Mouse (Mus musculus) limb, embryonic 12.5 days (tissue): ENCODE measurements at regions not wholly inside any gene's neighbourhood (a gene's known extent, or its start where the extent isn't known, plus 50 kb on each side); places are given as distances from the start of the nearest gene placed in this dataset.
A peak's percentile ranks its signal among the peaks of the same experiment; 100 is the strongest.

Source experiments
- ATAC-seq: fragments of 200-750 bp; cut with Nextera tagmentation; 2 replicates; pipeline ENCODE4 v1.8.0; 2017; ENCODE audit warnings: low read depth, moderate TSS enrichment; ENCODE audit not compliant: insufficient number of reproducible peaks, insufficient read depth, low FRiP score, low TSS enrichment
- H3K27ac ChIP-seq: fragments of 300-500 bp; sonication (generic); 2 replicates; pipeline ENCODE4 v1.5.1; 2016; ENCODE audit warnings: mild to moderate bottlenecking, moderate library complexity
- H3K27me3 ChIP-seq: fragments of 300-500 bp; sonication (generic); 2 replicates; pipeline ENCODE4 v1.6.1; 2016; ENCODE audit warnings: mild to moderate bottlenecking, moderate library complexity
- H3K36me3 ChIP-seq: fragments of 300-500 bp; sonication (generic); 2 replicates; pipeline ENCODE4 v1.6.1; 2016; ENCODE audit warnings: mild to moderate bottlenecking, moderate library complexity
- H3K4me1 ChIP-seq: fragments of 300-500 bp; sonication (generic); replicated peaks from 2 replicates; pipeline ENCODE4 v1.6.1; 2016
- H3K4me2 ChIP-seq: fragments of 300-500 bp; sonication (generic); 2 replicates; pipeline ENCODE4 v1.6.1; 2016; ENCODE audit warnings: mild to moderate bottlenecking, moderate library complexity
- H3K4me3 ChIP-seq: fragments of 300-500 bp; sonication (generic); replicated peaks from 2 replicates; pipeline ENCODE4 v1.5.1; 2016; ENCODE audit warnings: mild to moderate bottlenecking
- H3K9ac ChIP-seq: fragments of 300-500 bp; sonication (generic); replicated peaks from 2 replicates; pipeline ENCODE4 v1.6.1; 2016; ENCODE audit warnings: mild to moderate bottlenecking, moderate library complexity
- H3K9me3 ChIP-seq: fragments of 300-500 bp; sonication (generic); 2 replicates; pipeline ENCODE4 v1.6.1; 2016; ENCODE audit warnings: mild to moderate bottlenecking, moderate library complexity
- WGBS: fragments of 180-500 bp; shearing (Covaris S2); methylation state at CpG from one replicate; pipeline ENCODE4 v1.1.7; 2016; 5-methylcytosine and 5-hydroxymethylcytosine counted together

DNA sequence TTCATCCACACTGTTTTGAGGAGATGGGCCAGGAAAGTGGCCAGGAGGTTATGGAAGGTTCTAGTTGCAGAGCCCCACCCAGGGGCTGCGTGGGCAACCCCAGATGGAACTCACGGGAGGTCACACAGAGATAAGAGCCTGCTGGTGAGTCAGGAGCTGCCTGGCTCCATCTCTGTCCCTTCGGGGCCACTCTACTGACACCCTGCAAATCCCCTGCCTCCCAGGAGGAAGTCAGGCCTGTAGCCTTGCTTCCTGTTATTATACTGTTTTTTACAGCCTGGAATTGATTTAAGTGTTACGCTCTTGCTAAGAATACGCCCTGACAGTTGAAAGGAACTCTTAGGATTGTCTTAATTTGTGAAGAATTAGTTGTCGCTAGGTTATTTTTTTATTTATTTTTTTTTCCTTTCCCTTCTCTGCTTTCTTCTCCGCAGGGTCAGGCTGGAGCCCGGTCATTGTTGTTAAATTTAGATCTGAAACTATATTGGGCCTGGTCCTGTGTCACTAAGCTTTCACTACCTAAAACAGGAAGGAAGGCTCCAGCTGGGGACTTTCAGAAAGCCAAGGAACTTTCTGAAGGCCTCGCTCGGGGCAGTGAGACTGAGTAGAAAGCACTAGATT is 497.9 kb downstream of the Med13l start:
- ATAC-seq = no peak
- Histone ChIP-seq H3K9me3 (0 out of 2 replicates have a peak, but pooled peaks cover 5% of the 10 kb centered on the region), H3K27ac (no peak overlapping the region), H3K9ac (no peak overlapping the region), H3K4me2 (no peak overlapping the region), H3K36me3 (no peaks in the 10 kb centered on the region), H3K27me3 (peaks cover 45% of the 10 kb centered on the region), H3K4me1 (peaks cover 16% of the 10 kb centered on the region), H3K4me3 (no peak overlapping the region)
- WGBS = 27% methylated on average over 10 of the region's 10 CpGs

DNA sequence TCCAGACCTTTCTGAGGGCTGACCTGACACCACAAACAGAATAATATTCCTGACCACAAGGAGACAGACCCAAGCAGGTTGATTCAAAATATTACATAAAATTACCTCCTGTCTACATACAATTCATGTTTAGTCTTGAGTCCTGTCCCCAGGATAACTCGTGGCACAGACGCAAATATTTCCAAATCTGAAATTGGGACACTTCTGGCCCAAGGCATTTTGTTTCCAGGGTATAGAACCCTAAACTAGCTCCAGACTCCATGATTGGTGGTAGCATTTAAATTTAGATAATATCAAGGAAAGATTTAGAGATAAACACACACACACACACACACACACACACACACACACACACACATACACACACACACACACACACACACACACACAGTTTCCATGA is 498.7 kb downstream of the Med13l start:
- Histone ChIP-seq H3K9me3 (0 out of 2 replicates have a peak, but pooled peaks cover 5% of the 10 kb centered on the region), H3K4me2 (no peak overlapping the region), H3K4me1 (peaks cover 16% of the 10 kb centered on the region), H3K27ac (no peak overlapping the region), H3K27me3 (peaks cover 36% of the 10 kb centered on the region), H3K36me3 (no peaks in the 10 kb centered on the region), H3K9ac (no peak overlapping the region), H3K4me3 (no peak overlapping the region)
- no peak for ATAC-seq
- 85% methylated on average over 2 of the region's 2 CpGs for WGBS

DNA sequence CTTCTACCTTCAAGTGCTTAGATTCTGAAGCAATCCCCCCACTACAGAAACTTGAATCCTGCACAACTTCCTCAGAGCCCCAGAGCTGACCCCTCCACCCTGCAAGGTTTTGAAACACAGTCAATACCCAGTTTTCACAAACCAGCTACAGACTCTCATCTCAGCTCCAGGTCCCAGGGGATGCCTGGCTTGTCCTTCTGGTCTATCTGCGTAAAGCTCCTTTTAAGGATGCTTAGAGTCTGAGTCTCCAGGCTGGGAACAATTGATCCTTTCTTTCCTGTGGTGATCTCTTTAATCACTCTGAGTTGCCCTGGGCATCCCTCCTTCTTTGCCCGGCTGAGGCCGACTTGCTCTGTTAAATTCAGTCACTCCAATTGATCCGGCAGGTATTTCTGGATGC is 500.4 kb downstream of the Med13l start:
- peaks cover 13% of the 10 kb centered on the region for H3K4me1 ChIP-seq
- H3K36me3 ChIP-seq = no peaks in the 10 kb centered on the region
- H3K27me3 ChIP-seq = peaks cover 21% of the 10 kb centered on the region
- H3K9ac ChIP-seq = no peak overlapping the region; the same call in 1 of the 2 replicates
- WGBS = 59% methylated on average over 4 of the region's 4 CpGs
- ATAC-seq = no peak
- no peak overlapping the region for H3K27ac ChIP-seq
- no peak overlapping the region for H3K4me3 ChIP-seq
- 0 out of 2 replicates have a peak, but pooled peaks cover 5% of the 10 kb centered on the region for H3K9me3 ChIP-seq
- H3K4me2 ChIP-seq = no peak overlapping the region

DNA sequence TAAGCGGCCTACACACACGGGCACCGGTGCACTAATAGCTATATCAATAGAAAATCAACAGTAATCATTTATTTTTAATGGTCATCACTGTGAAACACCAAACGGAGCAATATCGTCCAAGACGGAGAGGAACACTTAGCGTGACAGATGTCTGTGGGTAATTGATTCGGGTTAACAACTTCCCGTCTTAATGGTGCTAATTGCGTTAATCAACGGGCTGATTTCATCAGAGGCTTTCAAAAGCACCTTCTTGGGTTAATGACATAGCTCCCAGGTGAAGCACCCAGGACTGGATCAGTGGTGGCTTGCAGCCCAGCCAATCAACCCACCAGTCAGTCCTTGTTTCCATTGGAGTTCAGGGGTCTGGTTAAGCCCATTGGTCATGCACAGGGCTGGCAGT is 502.0 kb downstream of the Med13l start:
- Histone ChIP-seq H3K36me3 (no peaks in the 10 kb centered on the region), H3K9me3 (0 out of 2 replicates have a peak, but pooled peaks cover 5% of the 10 kb centered on the region), H3K4me1 (peaks cover 13% of the 10 kb centered on the region), H3K9ac (no peak overlapping the region), H3K27me3 (peaks cover 16% of the 10 kb centered on the region), H3K4me3 (no peak overlapping the region), H3K27ac (no peak overlapping the region), H3K4me2 (no peak overlapping the region)
- WGBS = 83% methylated on average over 11 of the region's 11 CpGs
- no peak for ATAC-seq

DNA sequence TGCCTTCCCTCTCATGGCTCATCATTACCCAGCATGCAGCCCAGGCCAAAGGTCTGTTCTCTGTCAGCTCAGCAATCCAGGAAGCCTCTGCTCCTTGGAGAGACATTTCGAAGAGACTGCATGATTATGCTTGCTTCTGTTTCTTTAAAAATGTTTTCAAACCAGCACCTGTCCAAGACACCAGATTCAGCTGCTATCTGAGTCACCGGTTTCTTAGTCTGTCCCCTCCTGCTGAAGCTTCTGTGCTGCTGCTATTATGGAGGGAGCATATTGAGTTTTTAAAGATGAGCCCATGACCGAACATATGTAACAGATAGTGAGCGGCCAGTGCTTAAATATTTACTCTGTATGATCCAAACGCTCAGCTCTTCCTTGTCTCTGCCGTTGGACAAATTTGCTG is 506.2 kb downstream of the Med13l start:
- ATAC-seq = no peak
- Histone ChIP-seq H3K9ac (no peak overlapping the region), H3K4me2 (no peak overlapping the region), H3K27ac (no peak overlapping the region), H3K4me3 (no peak overlapping the region), H3K27me3 (peaks cover 25% of the 10 kb centered on the region), H3K4me1 (0 out of 2 replicates have a peak, but pooled peaks cover 3% of the 10 kb centered on the region), H3K36me3 (no peaks in the 10 kb centered on the region), H3K9me3 (0 out of 2 replicates have a peak, but pooled peaks cover 5% of the 10 kb centered on the region)
- 87% methylated on average over 6 of the region's 6 CpGs for WGBS

DNA sequence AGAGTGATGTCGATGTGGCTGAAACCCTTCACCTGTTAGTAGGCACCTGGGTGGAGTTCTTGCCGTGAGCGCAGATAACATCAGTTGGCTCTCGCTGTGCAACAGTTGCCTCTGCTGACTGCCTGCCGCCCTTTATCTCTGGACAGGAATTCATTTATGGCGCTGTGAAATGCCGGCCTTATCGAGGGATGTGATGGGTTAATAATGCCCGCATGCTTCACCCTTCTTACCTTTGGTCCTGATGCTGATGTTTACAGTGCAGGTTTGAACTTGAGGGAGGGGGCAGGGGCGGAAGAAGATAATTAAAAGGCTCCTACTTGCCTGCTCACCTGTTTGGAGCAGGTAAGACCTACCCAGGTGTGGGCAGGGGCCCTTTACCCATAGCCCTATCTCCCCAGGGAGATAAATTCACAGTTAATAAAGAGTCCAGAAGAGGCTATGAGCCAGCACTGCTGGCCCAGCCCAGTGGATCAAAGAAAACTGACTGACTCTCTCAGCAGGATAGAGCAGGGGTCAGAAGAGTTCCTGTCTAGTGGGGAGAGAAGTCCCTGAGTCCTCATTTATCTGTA is 509.4 kb downstream of the Med13l start:
- H3K27ac ChIP-seq = no peak overlapping the region
- no peak for ATAC-seq
- 75% methylated on average over 10 of the region's 10 CpGs for WGBS

DNA sequence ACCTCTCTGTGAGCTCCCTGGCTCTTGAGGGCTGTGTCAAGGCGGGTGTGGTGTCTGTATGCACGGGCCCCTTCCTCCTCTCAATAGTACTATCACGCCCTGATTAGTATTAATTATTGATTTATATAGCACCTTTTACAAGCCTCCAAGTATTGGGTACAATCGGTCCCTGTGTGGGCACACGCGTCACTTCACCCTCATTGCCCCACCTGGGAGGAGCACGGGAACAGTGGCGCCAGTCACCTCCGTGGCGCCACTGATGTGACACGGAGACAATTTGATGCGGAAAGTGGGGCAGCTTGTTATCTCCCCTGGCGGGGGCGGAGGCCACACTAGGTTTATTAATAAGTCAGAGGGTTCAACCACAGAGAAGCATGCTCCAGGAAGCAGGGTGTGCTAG is 512.2 kb downstream of the Med13l start:
- no peak for ATAC-seq
- Histone ChIP-seq H3K27ac (no peak overlapping the region), H3K27me3 (peaks cover 21% of the 10 kb centered on the region; the same call in 1 of the 2 replicates), H3K4me2 (no peak overlapping the region), H3K9ac (no peak overlapping the region), H3K36me3 (no peaks in the 10 kb centered on the region), H3K4me1 (no peaks in the 10 kb centered on the region), H3K4me3 (no peak overlapping the region), H3K9me3 (no peaks in the 10 kb centered on the region)
- WGBS = 93% methylated on average over 14 of the region's 14 CpGs

More for the DNA sequence above, 509.4 kb downstream of the Med13l start:
- no peaks in the 10 kb centered on the region for H3K9me3 ChIP-seq
- H3K9ac ChIP-seq = no peak overlapping the region
- no peak overlapping the region for H3K4me3 ChIP-seq
- peaks cover 25% of the 10 kb centered on the region for H3K27me3 ChIP-seq
- H3K36me3 ChIP-seq = no peaks in the 10 kb centered on the region
- H3K4me2 ChIP-seq = no peak overlapping the region
- H3K4me1 ChIP-seq = 0 out of 2 replicates have a peak, but pooled peaks cover 2% of the 10 kb centered on the region

DNA sequence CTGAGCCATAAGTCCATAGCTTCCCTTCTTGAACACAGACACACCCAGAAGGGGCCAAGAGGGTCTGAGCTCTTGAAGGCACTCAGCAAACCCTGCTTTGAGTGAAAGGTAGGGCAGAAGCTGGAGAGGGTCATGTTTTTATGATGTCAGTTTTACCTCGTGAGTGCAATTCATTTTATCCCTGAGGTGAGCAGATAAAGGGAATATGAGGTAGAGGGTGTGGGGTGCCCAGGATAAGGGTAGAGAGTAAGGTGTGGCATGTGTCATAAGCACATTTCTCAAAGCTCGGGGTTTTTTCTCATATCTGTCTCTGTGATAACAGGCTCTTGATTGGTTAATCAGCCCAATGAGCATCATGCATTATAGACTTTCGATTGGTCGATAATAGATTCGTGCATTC is 520.3 kb downstream of the Med13l start:
- ATAC-seq = no peak
- H3K36me3 ChIP-seq = no peaks in the 10 kb centered on the region
- H3K4me1 ChIP-seq = peaks cover 6% of the 10 kb centered on the region
- H3K4me3 ChIP-seq = no peak overlapping the region
- H3K4me2 ChIP-seq = no peak overlapping the region
- H3K9ac ChIP-seq = no peak overlapping the region
- peaks cover 39% of the 10 kb centered on the region for H3K27me3 ChIP-seq
- WGBS = 87% methylated on average over 5 of the region's 5 CpGs
- no peak overlapping the region for H3K27ac ChIP-seq
- no peaks in the 10 kb centered on the region for H3K9me3 ChIP-seq

DNA sequence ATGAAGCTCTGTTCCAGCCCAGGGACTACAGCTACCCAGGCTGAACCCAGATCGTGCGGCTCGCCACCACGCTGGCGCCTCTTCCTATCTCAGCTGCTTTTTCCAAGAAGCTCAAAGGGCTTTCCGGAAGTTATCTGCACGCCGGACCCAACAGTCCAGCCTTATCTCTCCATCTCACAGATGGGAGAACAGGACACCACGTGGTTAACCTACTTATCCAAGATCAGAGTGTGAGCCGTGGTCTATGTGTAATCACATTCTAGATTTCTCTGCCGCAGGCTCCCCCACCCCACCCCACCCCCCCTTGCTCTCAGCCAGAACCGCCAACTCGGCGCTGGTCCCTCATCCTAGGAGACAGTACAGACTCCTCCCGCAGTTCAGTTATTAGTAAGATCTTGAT is 522.4 kb downstream of the Med13l start:
- H3K9ac ChIP-seq = no peak overlapping the region
- no peaks in the 10 kb centered on the region for H3K9me3 ChIP-seq
- peaks cover 21% of the 10 kb centered on the region for H3K4me1 ChIP-seq
- H3K36me3 ChIP-seq = no peaks in the 10 kb centered on the region
- H3K27ac ChIP-seq = no peak overlapping the region
- H3K4me2 ChIP-seq = no peak overlapping the region
- WGBS = 58% methylated on average over 15 of the region's 15 CpGs
- ATAC-seq = no peak
- peaks cover 60% of the 10 kb centered on the region for H3K27me3 ChIP-seq
- H3K4me3 ChIP-seq = no peak overlapping the region

DNA sequence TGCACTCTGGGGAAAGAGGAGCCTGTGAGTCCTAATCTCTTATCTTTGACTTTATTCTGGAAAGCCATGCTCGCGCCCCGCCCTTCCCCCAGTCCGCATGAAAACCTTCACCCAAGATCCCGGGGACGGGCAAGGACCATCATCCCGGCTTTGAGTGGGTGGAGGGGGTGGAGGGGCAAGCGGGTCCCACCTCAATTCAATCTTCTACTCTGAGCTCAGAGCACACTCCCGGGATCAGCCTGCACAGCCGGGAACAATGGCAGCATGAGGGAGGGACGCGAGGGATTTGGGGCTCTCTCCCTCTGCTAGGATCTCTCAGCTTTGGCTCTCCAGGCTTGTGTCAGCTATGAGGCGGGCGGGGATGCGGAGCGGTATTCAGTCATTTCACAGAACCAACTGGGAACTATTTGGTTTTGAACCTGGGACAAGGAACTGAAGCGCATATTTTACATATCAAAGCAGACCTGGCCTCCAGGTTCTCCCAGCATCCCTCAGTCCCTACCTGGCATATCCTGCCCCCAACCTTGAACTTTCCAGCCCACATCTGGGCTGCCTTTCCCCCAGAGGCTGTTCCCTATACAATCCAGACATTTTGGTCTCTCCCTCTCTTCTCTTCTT is 537.2 kb downstream of the Med13l start:
- Histone ChIP-seq H3K36me3 (no peaks in the 10 kb centered on the region), H3K4me2 (peak overlapping the region; percentile 44), H3K4me1 (0 out of 2 replicates have a peak, but pooled peaks cover 7% of the 10 kb centered on the region), H3K9me3 (no peaks in the 10 kb centered on the region), H3K9ac (peak overlapping the region; percentile 40; the same call in 1 of the 2 replicates), H3K27me3 (peaks cover 66% of the 10 kb centered on the region), H3K27ac (no peak overlapping the region), H3K4me3 (peak overlapping the region; percentile 21)
- no peak for ATAC-seq
- WGBS = 6% methylated on average over 17 of the region's 17 CpGs

DNA sequence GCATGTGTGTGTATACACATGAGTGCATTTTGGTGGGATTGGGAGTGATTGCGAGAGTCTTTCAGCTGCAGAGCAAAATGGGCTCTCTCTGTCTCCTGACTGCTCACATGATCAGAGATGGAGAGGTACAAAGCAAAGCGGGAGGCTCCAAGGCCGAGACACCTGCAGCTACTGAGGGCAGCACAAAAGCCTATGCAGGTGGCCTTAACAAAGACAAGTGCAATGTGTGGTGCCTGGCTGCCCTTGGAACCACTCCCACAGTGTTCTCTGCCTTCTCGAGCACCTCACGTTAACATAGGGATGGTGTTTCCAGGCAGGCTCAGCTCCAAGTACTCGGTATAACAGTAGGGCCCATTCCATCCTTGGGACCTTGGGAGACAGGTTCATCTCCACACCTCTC is 539.3 kb downstream of the Med13l start:
- no peak overlapping the region for H3K27ac ChIP-seq
- no peaks in the 10 kb centered on the region for H3K36me3 ChIP-seq
- H3K9ac ChIP-seq = no peak overlapping the region
- 91% methylated on average over 6 of the region's 6 CpGs for WGBS
- peaks cover 59% of the 10 kb centered on the region for H3K27me3 ChIP-seq
- no peak overlapping the region for H3K4me2 ChIP-seq
- ATAC-seq = no peak
- no peaks in the 10 kb centered on the region for H3K9me3 ChIP-seq
- H3K4me3 ChIP-seq = no peak overlapping the region
- 0 out of 2 replicates have a peak, but pooled peaks cover 5% of the 10 kb centered on the region for H3K4me1 ChIP-seq
